Mouse (Mus musculus) kidney, postnatal 14 days (tissue): ENCODE measurements around the gene Snrnp35.
A peak's percentile ranks its signal among the peaks of the same experiment; 100 is the strongest.
"Not testable (repeated sequence)": the region's sequence is repeated elsewhere in the genome, so short reads cannot be mapped to it uniquely, and the experiment has no call there.

Source experiments
- DNase-seq: peaks from one replicate; pipeline ENCODE4 v3.0.0; 2022; ENCODE audit warnings: mixed read lengths

Snrnp35 gene

GRCm38 (mm10) chr5:124482966-124483654 lies at the start of gene Snrnp35:
Gene Snrnp35, plus strand, starts transcription at chr5:124483134.
- peak; percentile 94 for DNase-seq

GRCm38 (mm10) chr5:124438229-124438628 lies 44.7 kb upstream of the Snrnp35 start:
- peak; percentile 63 for DNase-seq

GRCm38 (mm10) chr5:124438746-124439145 lies 44.2 kb upstream of the Snrnp35 start:
- no peak for DNase-seq

DNA sequence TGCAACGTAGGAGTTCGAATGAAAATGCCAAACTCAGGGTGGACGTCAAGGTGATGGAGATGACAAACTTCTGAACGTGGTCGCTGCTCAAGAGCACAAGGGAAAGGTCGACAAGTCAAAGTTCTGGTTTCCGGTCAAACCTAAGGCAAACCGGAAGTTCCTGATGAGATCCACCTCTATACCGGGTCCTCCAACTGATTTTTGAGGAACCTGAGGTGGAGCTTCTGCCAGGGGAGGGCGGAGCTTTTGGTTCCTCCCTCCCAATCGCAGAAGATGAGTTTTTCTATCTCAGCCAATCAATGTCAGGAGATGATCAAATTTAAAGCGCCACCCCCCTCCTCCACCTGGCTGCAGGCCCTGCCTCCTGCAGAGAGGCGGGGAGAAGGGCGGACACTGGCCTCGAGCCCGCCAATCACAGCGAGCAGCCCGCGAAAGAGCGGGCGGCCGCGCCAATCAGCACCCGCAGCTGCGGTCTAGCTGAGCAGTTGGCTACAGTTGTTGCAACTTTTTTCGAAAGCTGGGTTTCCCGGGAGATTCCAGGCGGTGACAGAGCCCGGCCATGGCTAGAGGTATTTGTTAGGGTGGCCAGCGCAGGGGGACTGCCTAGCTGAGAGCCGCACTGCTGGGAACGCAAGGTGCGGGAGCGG lies 43.4 kb upstream of the Snrnp35 start, which contains the start of gene Kmt5a:
TSS of gene Kmt5a (plus strand) at position 484 of the 647 bp plus-strand sequence.
- peak; percentile 97 for DNase-seq

DNA sequence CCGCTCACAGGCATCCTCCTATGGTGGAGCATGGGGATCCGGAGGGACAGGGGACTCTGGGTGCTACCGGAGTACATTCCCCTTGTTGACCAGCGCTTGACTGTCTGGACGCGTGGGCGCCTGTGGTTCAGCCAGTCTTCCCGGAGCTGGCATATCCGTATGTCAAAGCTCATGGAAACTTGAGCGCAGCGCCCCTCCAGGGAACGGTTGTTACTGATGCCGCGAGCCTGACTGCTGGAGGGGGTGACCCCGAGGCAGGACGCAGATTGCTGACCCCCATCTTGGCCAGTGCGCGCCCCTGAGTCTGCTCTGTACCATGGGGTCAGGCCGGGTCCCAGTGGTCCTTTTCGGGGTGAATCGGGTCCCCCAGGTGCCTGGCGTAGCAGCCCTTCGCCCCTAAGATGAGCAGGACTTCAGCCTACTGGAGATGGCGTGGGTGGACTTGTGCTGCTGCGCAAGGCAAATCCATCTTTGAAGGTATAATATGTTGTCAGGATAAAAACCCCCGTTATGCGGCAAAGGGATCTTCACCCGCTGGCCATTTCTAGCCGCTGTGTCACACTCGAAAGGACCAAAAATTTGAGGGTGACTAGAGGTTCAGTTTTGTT lies 42.7 kb upstream of the Snrnp35 start:
- DNase-seq = no peak

DNA sequence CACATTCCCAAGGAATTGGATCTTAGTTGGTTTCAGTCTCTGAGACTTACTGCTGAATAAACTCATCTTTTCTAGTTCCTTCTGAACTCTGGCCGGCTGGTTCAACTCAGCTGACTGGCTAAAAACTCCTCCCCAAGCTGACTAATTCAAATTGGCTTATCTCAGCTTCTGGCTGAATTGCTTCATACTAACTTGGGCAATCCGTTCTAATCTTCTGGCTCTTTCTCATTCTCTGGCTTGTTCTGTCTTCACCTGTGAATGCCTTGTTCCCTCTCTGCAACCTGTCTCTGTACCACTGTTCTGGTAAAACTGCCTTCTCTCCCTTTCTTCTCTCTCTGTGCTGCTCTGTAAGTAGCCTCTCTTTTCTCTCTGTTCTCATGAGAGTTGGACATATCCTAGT lies 40.3 kb upstream of the Snrnp35 start:
- no peak for DNase-seq

DNA sequence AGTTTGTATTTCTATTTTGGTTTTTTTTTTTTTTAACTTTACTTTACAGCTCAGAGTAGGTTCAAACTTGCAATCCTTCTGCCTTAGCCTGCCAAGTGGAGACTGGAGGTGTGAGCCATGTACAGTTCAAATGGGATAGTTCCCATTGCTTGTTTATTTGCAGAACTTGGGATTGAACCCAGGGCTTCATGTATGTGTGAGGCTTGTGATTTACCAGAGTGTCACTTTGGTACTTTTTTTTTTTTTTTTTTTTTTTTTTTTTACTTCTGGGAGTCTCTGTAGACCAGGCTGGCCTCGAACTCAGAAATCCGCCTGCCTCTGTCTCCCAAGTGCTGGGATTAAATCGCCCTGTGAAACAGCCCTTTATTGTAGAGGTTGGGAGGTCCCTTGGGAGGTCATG lies 38.7 kb upstream of the Snrnp35 start:
- no peak for DNase-seq

DNA sequence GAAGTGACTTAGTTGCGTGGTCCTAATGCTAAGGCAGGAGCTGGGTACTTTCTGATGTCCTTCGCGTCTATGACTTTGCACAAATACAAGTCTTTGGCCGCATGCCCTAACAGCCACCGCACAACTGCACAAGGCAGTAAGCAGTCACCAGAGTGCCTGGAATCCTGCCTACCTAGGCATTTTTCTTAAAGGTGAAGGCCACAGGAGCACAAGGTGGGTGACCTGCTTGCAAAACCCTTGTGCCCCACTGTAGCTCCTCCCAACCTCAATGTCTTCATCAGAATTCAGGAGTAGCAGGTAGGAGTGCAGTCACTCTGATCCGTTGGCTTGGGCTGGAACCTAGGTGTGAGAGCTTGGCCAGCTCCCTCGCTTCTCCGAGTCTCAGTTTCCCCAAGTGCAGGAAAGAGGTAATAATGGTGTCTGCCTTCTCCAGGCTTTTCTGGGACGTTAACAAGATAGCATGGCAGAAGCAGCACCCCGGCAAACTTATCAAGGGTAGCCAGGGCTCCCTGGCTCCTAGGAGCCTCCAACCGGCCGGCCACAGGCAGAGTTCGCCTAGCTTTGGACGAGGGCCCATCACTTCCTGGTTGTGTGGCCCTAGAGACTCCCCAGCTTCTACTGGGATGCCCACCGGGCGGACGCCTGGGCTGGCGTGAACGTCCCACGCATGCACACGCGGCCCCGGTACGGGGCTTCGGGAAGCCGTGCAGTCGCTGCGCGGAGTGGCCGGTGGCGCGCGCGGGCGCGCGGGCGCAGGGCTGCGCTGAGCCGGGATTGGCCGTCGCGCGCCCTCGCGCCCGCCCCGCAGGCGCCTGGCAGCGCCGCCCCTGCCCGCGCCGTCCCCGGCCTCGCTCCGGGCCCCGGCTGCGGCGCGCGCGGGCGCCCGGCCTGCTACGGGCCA lies 38.0 kb upstream of the Snrnp35 start:
- DNase-seq = peak; percentile 89

GRCm38 (mm10) chr5:124445621-124446293 lies 37.2 kb upstream of the Snrnp35 start:
- peak; percentile 72 for DNase-seq

DNA sequence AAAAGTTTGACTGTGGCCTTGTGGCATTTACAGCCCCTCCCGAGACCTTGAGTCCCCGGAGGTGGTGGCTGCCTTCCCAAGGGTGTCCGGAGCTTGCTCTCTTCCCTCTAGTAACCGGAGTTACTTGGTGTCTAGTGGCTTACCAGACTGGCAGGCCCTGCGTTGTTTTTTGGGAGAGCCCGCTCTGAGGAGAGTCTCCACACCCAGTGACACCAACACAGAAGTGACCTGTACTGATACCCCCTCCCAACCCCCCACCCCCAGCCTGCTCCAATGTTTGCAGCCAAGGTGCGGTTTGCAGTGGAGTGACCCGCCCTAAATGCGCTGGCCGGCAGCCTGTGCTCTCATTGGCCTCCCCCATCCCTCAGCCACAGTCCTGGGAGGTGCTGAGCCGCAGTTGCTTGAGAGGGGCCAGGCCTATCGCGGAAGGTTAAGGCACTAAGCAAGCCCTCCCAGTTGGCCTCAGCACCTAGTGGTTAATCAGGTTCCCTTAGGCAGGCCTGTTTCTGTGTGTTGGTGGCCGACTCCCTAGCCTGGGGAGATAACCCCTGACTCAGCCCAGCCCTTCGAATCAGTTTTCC lies 36.5 kb upstream of the Snrnp35 start:
- DNase-seq = peak; percentile 76

GRCm38 (mm10) chr5:124449494-124449893 lies 33.4 kb upstream of the Snrnp35 start:
- no peak for DNase-seq

DNA sequence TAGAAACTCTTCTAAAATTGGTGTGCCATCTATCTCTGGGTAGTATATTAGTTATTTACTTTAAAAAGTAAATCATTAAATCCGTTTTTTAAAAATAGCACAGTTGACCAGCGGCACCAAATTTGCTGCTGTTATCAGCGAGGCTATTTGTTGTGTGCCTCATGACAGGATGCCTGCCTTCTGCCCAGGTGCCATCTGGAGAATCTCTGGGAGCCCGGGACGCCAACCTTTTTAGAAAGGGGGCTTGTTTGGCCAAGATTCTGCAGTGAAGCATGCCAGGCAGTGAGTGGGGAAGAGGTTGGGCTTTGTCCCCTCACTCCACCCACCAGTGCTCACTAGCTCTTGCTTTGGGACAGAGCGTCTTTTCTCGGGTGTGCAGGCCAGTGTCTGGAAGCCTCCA lies 32.9 kb upstream of the Snrnp35 start:
- no peak for DNase-seq

DNA sequence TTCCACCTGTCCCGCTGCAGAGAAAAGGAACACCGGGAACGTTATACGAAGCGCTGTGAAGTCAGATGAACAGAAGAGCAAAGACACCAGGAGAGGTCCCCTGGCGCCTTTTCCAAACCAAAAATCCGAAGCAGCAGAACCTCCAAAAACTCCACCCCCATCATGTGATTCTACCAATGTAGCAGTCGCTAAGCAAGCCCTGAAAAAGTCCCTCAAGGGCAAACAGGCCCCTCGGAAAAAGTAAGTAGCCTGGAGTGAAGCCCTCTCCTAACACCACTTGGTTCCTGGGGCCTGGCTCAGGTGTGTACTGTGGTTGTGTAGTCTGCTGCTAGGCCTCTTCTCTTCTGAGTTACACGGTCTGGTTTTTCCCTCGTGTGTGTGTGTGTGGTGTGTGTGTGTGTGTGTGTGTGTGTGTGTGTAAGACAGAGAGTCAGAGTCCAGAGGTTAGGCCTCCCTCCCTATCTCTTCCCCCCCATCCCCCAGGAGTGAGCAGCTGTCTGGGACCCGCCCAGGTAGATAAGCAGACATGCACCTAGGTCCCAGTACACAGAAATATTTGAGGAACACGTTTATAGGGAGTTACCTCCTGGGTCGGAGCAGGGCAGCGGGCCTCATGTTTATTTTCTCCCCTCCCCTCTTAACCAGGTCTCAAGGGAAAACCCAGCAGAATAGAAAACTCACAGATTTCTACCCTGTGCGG lies 32.1 kb upstream of the Snrnp35 start:
- DNase-seq = no peak

- DNase-seq = peak; percentile 62
Measured at GRCm38 (mm10) chr5:124452494-124453228, 30.3 kb upstream of the Snrnp35 start.

GRCm38 (mm10) chr5:124453339-124454081 lies 29.4 kb upstream of the Snrnp35 start:
- DNase-seq = peak; percentile 77

GRCm38 (mm10) chr5:124454082-124454419 lies 28.9 kb upstream of the Snrnp35 start:
- peak; percentile 23 for DNase-seq

- no peak for DNase-seq
Measured at GRCm38 (mm10) chr5:124456762-124457161, 26.2 kb upstream of the Snrnp35 start.

DNA sequence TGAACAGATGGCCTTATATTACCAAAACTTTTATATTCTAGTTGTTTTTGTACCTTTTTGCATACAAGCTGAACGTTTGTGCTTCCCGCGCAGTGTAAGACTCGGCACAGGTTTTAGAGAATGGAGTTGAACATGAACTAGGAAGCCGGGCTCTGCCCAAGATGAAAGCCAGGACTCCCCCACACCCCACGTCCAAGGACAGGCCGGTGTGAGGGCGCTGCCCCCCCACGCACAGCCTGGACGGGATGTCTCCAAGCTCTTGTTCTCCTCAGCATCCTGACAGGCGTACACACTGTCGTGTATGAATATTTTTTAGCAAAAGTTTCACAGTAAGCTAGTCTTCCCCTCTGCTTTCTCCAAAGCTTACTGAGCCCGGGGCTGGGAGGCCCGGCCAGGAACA lies 22.0 kb upstream of the Snrnp35 start:
- DNase-seq = not testable (repeated sequence)

GRCm38 (mm10) chr5:124462297-124463025 lies 20.5 kb upstream of the Snrnp35 start:
- no peak for DNase-seq
